Mouse (Mus musculus): Measurements from ENCODE around the gene Hmgn1. TPM values are rescaled to one million over a fixed set of nuclear protein-coding genes. Genes with fewer than 3 reads are reported as not detected.
A peak's percentile ranks its signal among the peaks of the same experiment; 100 is the strongest.

The Hmgn1 gene
- polyA plus RNA-seq (2015; fragmentation: Nextera tagmentation; extraction: Ambion mirVana), result 289 and 315 TPM in 2 replicates

GRCm38 (mm10) chr16:96127657-96128344, at the start of gene Hmgn1:
Gene Hmgn1, minus strand, starts transcription at chr16:96127729.
- Histone ChIP-seq H3K4me1 (replicated peaks) (peaks cover 26% of the 10 kb centered on the region), H3K27me3 (no peaks in the 10 kb centered on the region), H3K4me2 (peak within 1 kb of the TSS; percentile 73), H3K27ac (peak within 1 kb of the TSS; percentile 99), H3K9me3 (replicated peaks) (no peaks in the 10 kb centered on the region), H3K4me3 (peak within 1 kb of the TSS; percentile 99), H3K9ac (peak within 1 kb of the TSS; percentile 97), H3K36me3 (peaks cover 35% of the 10 kb centered on the region)
- peak; percentile 98 for ATAC-seq (replicated peaks; ENCODE audit: insufficient number of reproducible peaks, insufficient read depth, low FRiP score, low read depth)
- under 1% methylated on average over 48 of the region's 72 CpGs for WGBS

- no peak overlapping the region for H3K9ac ChIP-seq
- no peak overlapping the region for H3K4me3 ChIP-seq
- H3K9me3 ChIP-seq (replicated peaks), result no peaks in the 10 kb centered on the region
- no peaks in the 10 kb centered on the region for H3K27me3 ChIP-seq
- 33% methylated on average over 2 of the region's 2 CpGs for WGBS
- H3K4me2 ChIP-seq, result no peak overlapping the region
- no peaks in the 10 kb centered on the region for H3K4me1 ChIP-seq (replicated peaks)
- peak; percentile 47; the same call in 1 of the 2 replicates for ATAC-seq (replicated peaks; ENCODE audit: insufficient number of reproducible peaks, insufficient read depth, low FRiP score, low read depth)
- no peaks in the 10 kb centered on the region for H3K36me3 ChIP-seq
- H3K27ac ChIP-seq, result no peak overlapping the region
Observed at GRCm38 (mm10) chr16:96175399-96175798, 47.9 kb upstream of the Hmgn1 start.

- Histone ChIP-seq H3K27me3 (no peaks in the 10 kb centered on the region), H3K27ac (no peak overlapping the region), H3K4me2 (no peak overlapping the region), H3K9ac (no peak overlapping the region), H3K4me3 (no peak overlapping the region), H3K4me1 (replicated peaks) (no peaks in the 10 kb centered on the region), H3K36me3 (no peaks in the 10 kb centered on the region), H3K9me3 (replicated peaks) (no peaks in the 10 kb centered on the region)
- no peak for ATAC-seq (replicated peaks; ENCODE audit: insufficient number of reproducible peaks, insufficient read depth, low FRiP score, low read depth)
- 67% methylated on average over 8 of the region's 8 CpGs for WGBS
Observed at GRCm38 (mm10) chr16:96173648-96174047, 46.1 kb upstream of the Hmgn1 start.

- no peak for ATAC-seq (replicated peaks; ENCODE audit: insufficient number of reproducible peaks, insufficient read depth, low FRiP score, low read depth)
- Histone ChIP-seq H3K4me3 (no peak overlapping the region), H3K27me3 (no peaks in the 10 kb centered on the region), H3K9ac (no peak overlapping the region), H3K4me2 (no peak overlapping the region), H3K27ac (no peak overlapping the region), H3K4me1 (replicated peaks) (peaks cover 4% of the 10 kb centered on the region; the same call in 1 of the 2 replicates), H3K9me3 (replicated peaks) (no peaks in the 10 kb centered on the region), H3K36me3 (no peaks in the 10 kb centered on the region)
- 84% methylated on average over 4 of the region's 4 CpGs for WGBS
Observed at GRCm38 (mm10) chr16:96168837-96169236, 41.3 kb upstream of the Hmgn1 start.

- no peak overlapping the region for H3K4me3 ChIP-seq
- H3K4me1 ChIP-seq (replicated peaks), result peaks cover 4% of the 10 kb centered on the region; the same call in 1 of the 2 replicates
- H3K27me3 ChIP-seq, result no peaks in the 10 kb centered on the region
- H3K27ac ChIP-seq, result no peak overlapping the region
- no peaks in the 10 kb centered on the region for H3K36me3 ChIP-seq
- H3K9ac ChIP-seq, result no peak overlapping the region
- WGBS, result 57% methylated on average over 4 of the region's 4 CpGs
- ATAC-seq (replicated peaks; ENCODE audit: insufficient number of reproducible peaks, insufficient read depth, low FRiP score, low read depth), result no peak
- H3K4me2 ChIP-seq, result no peak overlapping the region
- no peaks in the 10 kb centered on the region for H3K9me3 ChIP-seq (replicated peaks)
Observed at GRCm38 (mm10) chr16:96165723-96166264, 38.3 kb upstream of the Hmgn1 start.

GRCm38 (mm10) chr16:96161336-96161735, 33.8 kb upstream of the Hmgn1 start:
- no peak overlapping the region for H3K4me2 ChIP-seq
- H3K9me3 ChIP-seq (replicated peaks), result no peaks in the 10 kb centered on the region
- H3K9ac ChIP-seq, result no peak overlapping the region
- 83% methylated on average over 4 of the region's 4 CpGs for WGBS
- H3K36me3 ChIP-seq, result no peaks in the 10 kb centered on the region
- no peak for ATAC-seq (replicated peaks; ENCODE audit: insufficient number of reproducible peaks, insufficient read depth, low FRiP score, low read depth)
- no peak overlapping the region for H3K4me3 ChIP-seq
- peaks cover 15% of the 10 kb centered on the region for H3K4me1 ChIP-seq (replicated peaks)
- no peaks in the 10 kb centered on the region for H3K27me3 ChIP-seq
- H3K27ac ChIP-seq, result no peak overlapping the region

- Histone ChIP-seq H3K9me3 (replicated peaks) (no peaks in the 10 kb centered on the region), H3K36me3 (no peaks in the 10 kb centered on the region), H3K9ac (no peak overlapping the region), H3K4me1 (replicated peaks) (peaks cover 15% of the 10 kb centered on the region), H3K27me3 (no peaks in the 10 kb centered on the region), H3K4me2 (no peak overlapping the region), H3K4me3 (no peak overlapping the region), H3K27ac (no peak overlapping the region)
- 76% methylated on average over 1 of the region's 1 CpGs for WGBS
- no peak for ATAC-seq (replicated peaks; ENCODE audit: insufficient number of reproducible peaks, insufficient read depth, low FRiP score, low read depth)
Observed at GRCm38 (mm10) chr16:96160927-96161326, 33.4 kb upstream of the Hmgn1 start.

- 78% methylated on average over 20 of the region's 20 CpGs for WGBS
- Histone ChIP-seq H3K36me3 (no peaks in the 10 kb centered on the region), H3K27me3 (no peaks in the 10 kb centered on the region), H3K9ac (peak overlapping the region; percentile 81), H3K4me1 (replicated peaks) (peaks cover 11% of the 10 kb centered on the region), H3K4me3 (peak overlapping the region; percentile 60), H3K27ac (peak overlapping the region; percentile 77), H3K9me3 (replicated peaks) (no peaks in the 10 kb centered on the region), H3K4me2 (peak overlapping the region; percentile 90)
- ATAC-seq (replicated peaks; ENCODE audit: insufficient number of reproducible peaks, insufficient read depth, low FRiP score, low read depth), result no peak
Observed at GRCm38 (mm10) chr16:96159794-96160346, 32.3 kb upstream of the Hmgn1 start.

- H3K27me3 ChIP-seq, result no peaks in the 10 kb centered on the region
- H3K36me3 ChIP-seq, result no peaks in the 10 kb centered on the region
- WGBS, result under 1% methylated on average over 67 of the region's 67 CpGs
- peak overlapping the region; percentile 60 for H3K4me3 ChIP-seq
- peak overlapping the region; percentile 90 for H3K4me2 ChIP-seq
- H3K9ac ChIP-seq, result peak overlapping the region; percentile 81
- H3K9me3 ChIP-seq (replicated peaks), result no peaks in the 10 kb centered on the region
- H3K4me1 ChIP-seq (replicated peaks), result peaks cover 11% of the 10 kb centered on the region
- H3K27ac ChIP-seq, result peak overlapping the region; percentile 77
- ATAC-seq (replicated peaks; ENCODE audit: insufficient number of reproducible peaks, insufficient read depth, low FRiP score, low read depth), result peak; percentile 80
Observed at GRCm38 (mm10) chr16:96159091-96159731, 31.7 kb upstream of the Hmgn1 start.

GRCm38 (mm10) chr16:96158511-96159080, 31.1 kb upstream of the Hmgn1 start:
- 0 out of 2 replicates have a peak, but pooled peaks have one; percentile 18 for ATAC-seq (replicated peaks; ENCODE audit: insufficient number of reproducible peaks, insufficient read depth, low FRiP score, low read depth)
- WGBS, result 46% methylated on average over 12 of the region's 12 CpGs
- H3K36me3 ChIP-seq, result no peaks in the 10 kb centered on the region

GRCm38 (mm10) chr16:96157171-96157570, 29.6 kb upstream of the Hmgn1 start:
- 86% methylated on average over 11 of the region's 11 CpGs for WGBS
- H3K4me2 ChIP-seq, result no peak overlapping the region
- no peak overlapping the region for H3K9ac ChIP-seq
- no peaks in the 10 kb centered on the region for H3K9me3 ChIP-seq (replicated peaks)
- H3K27ac ChIP-seq, result no peak overlapping the region
- H3K4me1 ChIP-seq (replicated peaks), result peaks cover 11% of the 10 kb centered on the region
- no peak for ATAC-seq (replicated peaks; ENCODE audit: insufficient number of reproducible peaks, insufficient read depth, low FRiP score, low read depth)
- H3K36me3 ChIP-seq, result peaks cover 3% of the 10 kb centered on the region; the same call in 1 of the 2 replicates
- no peaks in the 10 kb centered on the region for H3K27me3 ChIP-seq
- H3K4me3 ChIP-seq, result no peak overlapping the region

More at GRCm38 (mm10) chr16:96158511-96159080, 31.1 kb upstream of the Hmgn1 start:
- Histone ChIP-seq H3K27ac (peak overlapping the region; percentile 77), H3K9me3 (replicated peaks) (no peaks in the 10 kb centered on the region), H3K27me3 (no peaks in the 10 kb centered on the region), H3K4me3 (peak overlapping the region; percentile 60), H3K4me1 (replicated peaks) (peaks cover 11% of the 10 kb centered on the region), H3K4me2 (peak overlapping the region; percentile 90), H3K9ac (peak overlapping the region; percentile 81)

Data from heart, embryonic 15.5 days (tissue).